Mouse (Mus musculus): ENCODE measurements at regions not wholly inside any gene's neighbourhood (a gene's known extent, or its start where the extent isn't known, plus 50 kb on each side); places are given as distances from the start of the nearest gene placed in this dataset.

DNA sequence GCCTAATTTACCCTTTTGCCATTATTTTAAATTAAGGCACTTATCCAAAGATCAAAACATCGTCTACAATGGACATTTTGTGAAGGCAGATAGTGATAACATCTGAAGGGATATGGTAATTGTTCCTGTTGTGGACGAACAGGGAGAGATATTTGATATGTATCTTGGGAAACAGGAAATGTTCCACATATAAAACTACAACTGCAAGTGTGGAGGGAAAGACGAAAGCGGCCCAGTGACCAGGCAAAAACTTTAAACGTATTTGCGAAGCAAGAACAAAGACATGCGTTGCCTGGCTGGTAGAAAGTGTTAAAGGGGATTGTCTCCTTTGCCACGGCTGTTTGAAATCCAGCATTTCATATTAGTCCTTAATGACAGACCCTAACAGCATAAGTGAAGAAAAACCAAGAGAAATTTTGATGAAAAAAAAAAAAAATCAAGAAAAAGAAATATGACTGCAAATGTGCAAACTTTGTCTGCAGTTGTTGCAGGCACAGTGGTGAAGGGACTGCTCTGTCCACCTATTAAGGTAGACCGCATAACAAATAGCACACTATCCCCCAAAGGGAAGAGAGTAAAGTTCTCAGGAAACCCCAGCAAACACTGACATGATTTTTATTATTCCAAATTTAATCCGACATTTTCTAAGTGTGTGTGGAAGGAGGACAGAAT, 431.2 kb upstream of the Ccnh start:
- Histone ChIP-seq H3K4me3 (no peak overlapping the region), H3K4me1 (no peaks in the 10 kb centered on the region), H3K9me3 (replicated peaks) (no peaks in the 10 kb centered on the region), H3K27ac (no peak overlapping the region), H3K27me3 (ENCODE audit: low read depth, poor library complexity, severe bottlenecking) (no peaks in the 10 kb centered on the region), H3K36me3 (no peaks in the 10 kb centered on the region)
- WGBS: 49% methylated on average over 10 of the region's 10 CpGs
- DNase-seq (ENCODE audit: low spot score): no peak

DNA sequence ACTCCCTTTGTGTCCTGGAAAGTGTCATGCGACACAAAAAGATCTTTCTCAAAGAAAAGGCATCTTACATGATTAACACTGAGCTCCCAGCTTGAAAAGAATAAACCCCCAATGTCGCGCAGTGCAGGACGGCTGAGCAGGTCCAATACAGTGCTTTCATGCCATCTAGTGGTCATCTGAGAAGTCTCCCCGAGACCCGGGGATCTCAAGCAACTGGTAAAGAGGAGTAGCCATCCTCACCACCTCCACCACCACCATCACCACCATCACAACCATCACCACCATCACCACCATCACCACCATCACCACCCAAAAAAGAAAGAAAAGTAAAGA, 430.7 kb upstream of the Ccnh start:
- Histone ChIP-seq H3K4me1 (no peaks in the 10 kb centered on the region), H3K9me3 (replicated peaks) (no peaks in the 10 kb centered on the region), H3K36me3 (no peaks in the 10 kb centered on the region), H3K27ac (no peak overlapping the region), H3K4me3 (no peak overlapping the region), H3K27me3 (ENCODE audit: low read depth, poor library complexity, severe bottlenecking) (no peaks in the 10 kb centered on the region)
- DNase-seq (ENCODE audit: low spot score): peak; percentile 66
- under 1% methylated on average over 6 of the region's 6 CpGs for WGBS

DNA sequence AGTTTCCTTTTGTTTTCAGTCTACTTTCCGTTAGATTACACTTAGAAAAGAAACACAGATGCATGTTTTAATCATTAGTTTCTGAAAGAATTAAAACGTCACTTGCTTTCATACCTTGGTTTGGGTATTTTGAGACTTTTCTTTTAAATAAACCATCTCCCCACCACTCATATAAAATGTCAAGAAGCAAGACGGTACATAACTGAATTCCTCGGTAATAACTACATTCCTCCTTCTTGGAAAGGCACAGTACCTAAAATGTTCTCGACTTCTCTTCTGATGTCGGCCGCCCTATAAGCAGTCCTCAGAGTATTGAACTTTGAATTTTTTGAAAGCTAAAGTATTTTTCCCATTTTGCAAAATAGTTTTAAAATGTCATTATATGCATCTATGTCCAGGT, 430.1 kb upstream of the Ccnh start:
- Histone ChIP-seq H3K9me3 (replicated peaks) (no peaks in the 10 kb centered on the region), H3K4me1 (no peaks in the 10 kb centered on the region), H3K27me3 (ENCODE audit: low read depth, poor library complexity, severe bottlenecking) (no peaks in the 10 kb centered on the region), H3K4me3 (no peak overlapping the region), H3K36me3 (no peaks in the 10 kb centered on the region), H3K27ac (no peak overlapping the region)
- WGBS: 72% methylated on average over 7 of the region's 7 CpGs
- DNase-seq (ENCODE audit: low spot score): no peak

DNA sequence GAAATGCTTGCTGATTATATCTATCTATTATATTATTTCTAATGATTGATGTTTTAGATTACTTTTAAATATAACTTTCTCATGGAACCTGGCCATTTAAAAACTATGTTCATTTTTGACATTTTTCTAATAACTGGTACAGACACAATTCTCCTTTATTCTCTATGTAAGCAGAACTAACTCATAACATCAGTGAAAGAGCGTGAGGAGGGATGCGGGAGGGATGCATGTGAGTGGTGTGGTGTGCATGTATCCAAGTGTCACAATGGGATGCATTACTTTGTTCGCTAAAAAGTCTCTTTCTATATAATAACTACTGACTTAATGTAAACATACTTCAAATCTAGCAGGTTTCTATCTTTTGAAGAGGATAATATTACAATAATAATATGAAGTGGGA, 428.7 kb upstream of the Ccnh start:
- WGBS: 79% methylated on average over 3 of the region's 3 CpGs
- H3K9me3 ChIP-seq (replicated peaks): no peaks in the 10 kb centered on the region
- no peak overlapping the region for H3K4me3 ChIP-seq
- H3K4me1 ChIP-seq: no peaks in the 10 kb centered on the region
- no peaks in the 10 kb centered on the region for H3K27me3 ChIP-seq (ENCODE audit: low read depth, poor library complexity, severe bottlenecking)
- no peaks in the 10 kb centered on the region for H3K36me3 ChIP-seq
- DNase-seq (ENCODE audit: low spot score): no peak
- no peak overlapping the region for H3K27ac ChIP-seq

DNA sequence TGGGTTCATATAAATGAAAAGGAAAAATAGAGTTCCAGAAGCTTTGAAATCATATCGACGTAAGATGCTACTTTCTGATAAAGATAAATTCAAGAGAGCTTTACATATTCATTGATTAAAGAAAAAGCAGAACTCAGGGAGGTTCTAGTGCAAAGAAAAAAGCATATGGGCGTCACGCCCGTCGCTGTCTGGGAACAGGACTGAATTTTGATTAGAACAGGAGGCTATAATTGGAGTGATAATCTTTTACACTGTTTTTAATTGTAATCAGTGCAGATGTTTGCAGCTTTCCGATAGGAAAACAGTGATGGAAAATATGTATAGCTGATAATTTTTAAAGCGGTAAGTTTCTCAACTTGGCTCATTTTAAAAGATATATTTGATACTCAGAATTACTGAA, 428.2 kb upstream of the Ccnh start:
- no peaks in the 10 kb centered on the region for H3K9me3 ChIP-seq (replicated peaks)
- WGBS: 70% methylated on average over 8 of the region's 8 CpGs
- no peak overlapping the region for H3K4me3 ChIP-seq
- no peaks in the 10 kb centered on the region for H3K36me3 ChIP-seq
- H3K27me3 ChIP-seq (ENCODE audit: low read depth, poor library complexity, severe bottlenecking): no peaks in the 10 kb centered on the region
- DNase-seq (ENCODE audit: low spot score): no peak
- no peaks in the 10 kb centered on the region for H3K4me1 ChIP-seq
- no peak overlapping the region for H3K27ac ChIP-seq

DNA sequence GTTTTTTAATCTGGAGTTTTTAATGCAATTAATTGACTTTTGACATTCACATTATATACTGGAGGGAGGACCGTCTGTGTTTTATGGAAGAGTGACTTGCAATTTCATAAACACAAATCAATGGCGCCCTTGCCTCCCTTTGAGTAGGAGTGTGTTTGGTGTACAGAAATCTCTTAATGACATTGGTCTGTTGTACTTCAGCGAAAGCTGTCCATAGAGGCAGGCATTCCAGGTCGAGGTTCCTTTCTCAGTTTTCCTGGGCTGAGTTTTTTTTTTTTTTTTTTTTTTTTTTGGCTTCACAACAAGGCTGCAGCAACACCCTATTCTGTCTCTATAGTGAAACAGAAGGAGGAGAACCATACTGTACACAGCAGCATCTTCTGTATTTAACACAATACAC, 427.4 kb upstream of the Ccnh start:
- no peak overlapping the region for H3K4me3 ChIP-seq
- no peaks in the 10 kb centered on the region for H3K27me3 ChIP-seq (ENCODE audit: low read depth, poor library complexity, severe bottlenecking)
- WGBS: 65% methylated on average over 4 of the region's 4 CpGs
- no peak overlapping the region for H3K27ac ChIP-seq
- H3K9me3 ChIP-seq (replicated peaks): no peaks in the 10 kb centered on the region
- no peaks in the 10 kb centered on the region for H3K36me3 ChIP-seq
- no peaks in the 10 kb centered on the region for H3K4me1 ChIP-seq
- no peak for DNase-seq (ENCODE audit: low spot score)

DNA sequence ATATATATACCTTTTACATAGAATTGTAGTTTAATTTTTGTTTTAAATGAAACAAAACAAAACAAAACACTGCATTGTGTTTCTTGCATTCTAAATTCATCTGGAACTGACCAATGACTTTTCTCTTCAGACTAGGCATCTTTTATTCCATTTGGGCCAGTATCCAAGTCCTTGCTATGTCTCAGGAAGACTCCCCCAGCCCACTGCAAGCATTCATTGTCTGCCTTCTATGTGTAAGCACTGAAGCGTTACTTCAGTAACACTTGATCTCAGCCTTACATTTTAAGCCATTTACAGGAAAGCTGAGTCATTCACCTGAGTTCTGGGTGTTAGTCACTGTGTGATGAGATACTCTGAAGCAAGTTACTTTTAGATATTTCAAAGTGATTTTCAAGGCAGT, 425.3 kb upstream of the Ccnh start:
- no peaks in the 10 kb centered on the region for H3K36me3 ChIP-seq
- 93% methylated on average over 1 of the region's 1 CpGs for WGBS
- no peaks in the 10 kb centered on the region for H3K4me1 ChIP-seq
- H3K27ac ChIP-seq: no peak overlapping the region
- DNase-seq (ENCODE audit: low spot score): no peak
- no peak overlapping the region for H3K4me3 ChIP-seq
- H3K9me3 ChIP-seq (replicated peaks): no peaks in the 10 kb centered on the region
- no peaks in the 10 kb centered on the region for H3K27me3 ChIP-seq (ENCODE audit: low read depth, poor library complexity, severe bottlenecking)

DNA sequence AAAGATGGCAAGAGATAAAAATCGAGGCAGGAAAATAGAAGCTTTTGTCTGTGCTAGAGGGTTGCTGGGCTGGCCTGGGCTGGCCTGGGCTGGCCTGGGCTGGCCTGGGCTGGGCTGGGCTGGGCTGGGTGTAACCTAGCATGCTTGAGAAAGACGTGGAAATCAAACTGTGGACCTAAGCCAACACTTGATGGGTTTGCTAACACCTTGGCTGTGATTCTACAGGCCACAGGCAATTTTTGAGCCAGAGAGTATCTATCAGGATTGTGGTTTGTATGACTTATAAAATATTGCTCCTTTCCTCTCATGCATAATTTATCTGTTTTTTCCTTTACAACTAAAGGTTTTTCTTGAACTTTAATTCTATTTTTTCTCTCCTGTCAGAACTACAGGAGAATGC, 417.3 kb upstream of the Ccnh start:
- no peak for DNase-seq (ENCODE audit: low spot score)
- H3K27ac ChIP-seq: no peak overlapping the region
- no peak overlapping the region for H3K4me3 ChIP-seq
- H3K4me1 ChIP-seq: peaks cover 4% of the 10 kb centered on the region; the same call in 1 of the 2 replicates
- H3K27me3 ChIP-seq (ENCODE audit: low read depth, poor library complexity, severe bottlenecking): no peaks in the 10 kb centered on the region
- H3K9me3 ChIP-seq (replicated peaks): no peaks in the 10 kb centered on the region
- H3K36me3 ChIP-seq: no peaks in the 10 kb centered on the region
- 48% methylated on average over 2 of the region's 2 CpGs for WGBS

DNA sequence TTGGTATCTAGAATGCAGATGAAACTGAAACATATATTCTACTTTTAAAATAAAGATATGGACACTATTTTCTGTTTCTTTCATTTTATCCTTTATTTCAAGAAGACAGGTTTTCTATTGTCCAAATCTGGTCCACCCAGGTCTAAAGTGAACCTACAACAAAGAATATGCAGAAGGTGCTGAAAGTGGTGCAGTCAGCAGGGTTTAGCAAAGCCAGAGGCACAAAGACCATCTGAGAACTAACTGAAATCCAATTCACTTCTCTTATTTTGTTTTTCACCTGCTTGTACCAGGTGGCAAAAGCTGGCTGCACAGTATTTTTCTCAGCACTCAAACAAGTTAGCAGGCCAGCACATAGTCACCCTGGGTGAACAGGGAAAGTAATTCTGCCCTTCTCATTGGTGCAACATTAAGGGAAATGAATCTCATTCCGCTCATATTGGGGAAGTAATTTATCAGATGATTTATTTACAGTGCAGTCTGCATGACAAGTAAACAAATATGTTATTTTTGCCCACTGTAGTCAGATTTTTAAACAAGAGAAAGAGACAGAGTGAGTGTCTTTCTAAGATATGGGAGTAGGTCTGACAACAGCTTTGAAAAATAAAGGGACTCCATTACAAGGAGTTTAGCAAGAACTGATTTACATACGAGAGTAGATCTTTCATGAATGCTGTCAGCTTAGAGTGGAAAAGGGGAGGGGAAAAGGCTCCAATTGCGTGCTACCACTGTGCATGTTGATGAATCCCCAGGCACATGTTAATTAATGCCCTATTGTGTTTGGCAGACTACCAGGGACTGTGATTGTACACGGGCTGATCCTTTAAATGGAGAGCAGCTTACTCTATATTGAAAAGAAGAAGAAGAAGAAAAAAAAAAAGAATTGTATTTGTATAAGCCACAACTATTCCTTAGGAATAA, 405.9 kb upstream of the Ccnh start:
- H3K36me3 ChIP-seq: no peaks in the 10 kb centered on the region
- H3K27ac ChIP-seq: no peak overlapping the region
- 35% methylated on average over 4 of the region's 4 CpGs for WGBS
- H3K27me3 ChIP-seq (ENCODE audit: low read depth, poor library complexity, severe bottlenecking): no peaks in the 10 kb centered on the region
- no peak overlapping the region for H3K4me3 ChIP-seq
- H3K4me1 ChIP-seq: no peaks in the 10 kb centered on the region
- H3K9me3 ChIP-seq (replicated peaks): no peaks in the 10 kb centered on the region
- DNase-seq (ENCODE audit: low spot score): no peak

DNA sequence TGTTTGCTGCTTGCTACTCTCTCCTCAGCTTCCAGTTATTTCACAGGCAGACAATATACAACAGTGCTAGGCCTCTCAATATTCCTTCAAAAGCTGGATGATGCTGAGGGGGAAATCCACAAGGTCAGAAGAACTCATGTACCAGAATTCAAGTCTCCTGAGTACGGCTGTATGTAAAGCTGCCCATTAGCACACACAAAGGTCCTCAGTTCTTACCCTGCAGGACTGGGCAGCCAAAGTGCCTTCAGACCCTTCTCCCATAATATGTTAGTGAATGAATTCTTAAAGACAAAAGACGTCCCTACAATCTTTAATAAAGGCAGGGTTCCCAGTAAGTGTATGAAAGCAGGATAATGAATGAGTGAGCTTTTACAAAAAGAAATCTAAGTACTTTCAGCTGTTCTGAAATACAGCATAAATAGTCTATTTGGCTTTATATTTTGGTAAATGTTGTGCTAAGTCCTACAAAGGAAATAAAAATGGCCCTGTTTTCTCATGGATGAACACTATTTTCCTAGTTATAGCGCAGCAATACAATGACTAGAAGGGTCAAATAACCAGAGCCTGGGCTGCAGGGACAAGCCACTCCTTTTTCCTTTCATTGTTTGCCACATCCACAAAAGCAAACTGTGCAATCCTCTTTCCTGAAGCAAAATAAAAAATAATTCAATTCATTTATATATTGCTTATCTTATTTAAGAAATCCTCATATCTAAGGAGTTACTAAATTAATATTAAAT, 384.8 kb upstream of the Ccnh start:
- 84% methylated on average over 3 of the region's 3 CpGs for WGBS
- Histone ChIP-seq H3K4me3 (no peak overlapping the region), H3K27me3 (ENCODE audit: low read depth, poor library complexity, severe bottlenecking) (no peaks in the 10 kb centered on the region), H3K27ac (no peak overlapping the region), H3K36me3 (no peaks in the 10 kb centered on the region), H3K9me3 (replicated peaks) (no peaks in the 10 kb centered on the region), H3K4me1 (no peaks in the 10 kb centered on the region)
- no peak for DNase-seq (ENCODE audit: low spot score)

DNA sequence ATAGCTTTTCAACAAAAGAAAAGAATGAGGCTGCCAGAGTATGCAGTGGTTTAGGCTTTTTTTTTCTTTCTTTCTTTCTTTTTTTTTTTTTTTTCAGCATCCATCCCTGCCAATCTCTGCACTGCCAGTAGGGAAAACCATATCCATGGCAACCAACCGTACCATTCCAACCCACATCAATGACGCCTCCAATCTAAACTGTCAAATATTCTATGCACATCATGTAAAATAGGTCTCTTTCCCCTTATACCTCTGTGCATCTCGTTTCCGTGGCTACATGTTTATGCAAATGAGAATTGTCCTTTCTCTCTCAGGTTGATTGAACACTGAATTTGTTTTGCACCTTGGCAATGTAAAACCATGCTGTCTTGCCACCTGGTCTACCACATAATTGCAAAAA, 384.0 kb upstream of the Ccnh start:
- H3K4me1 ChIP-seq: no peaks in the 10 kb centered on the region
- no peaks in the 10 kb centered on the region for H3K36me3 ChIP-seq
- DNase-seq (ENCODE audit: low spot score): no peak
- H3K4me3 ChIP-seq: no peak overlapping the region
- H3K27me3 ChIP-seq (ENCODE audit: low read depth, poor library complexity, severe bottlenecking): no peaks in the 10 kb centered on the region
- H3K9me3 ChIP-seq (replicated peaks): no peaks in the 10 kb centered on the region
- WGBS: 88% methylated on average over 4 of the region's 4 CpGs
- H3K27ac ChIP-seq: no peak overlapping the region

DNA sequence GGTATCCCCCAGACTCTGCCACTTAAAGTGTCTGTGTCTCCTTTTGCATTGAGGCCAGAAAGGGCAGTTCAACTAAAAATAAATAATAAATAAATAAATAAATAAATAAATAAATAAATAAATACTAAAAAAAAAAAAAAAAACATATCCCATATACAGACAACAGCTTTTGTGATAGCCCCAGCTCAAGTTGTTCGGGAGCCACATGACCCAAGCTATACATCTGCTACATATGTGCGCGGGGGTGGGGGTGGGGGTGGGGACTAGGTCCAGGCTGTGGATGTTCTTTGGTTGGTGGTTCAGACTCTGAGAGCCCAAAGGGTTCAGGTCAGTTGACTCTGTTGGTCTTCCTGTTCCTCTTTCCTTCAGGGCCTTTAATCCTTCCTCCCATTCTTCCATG, 379.6 kb upstream of the Ccnh start:
- Histone ChIP-seq H3K4me3 (no peak overlapping the region), H3K27ac (no peak overlapping the region), H3K36me3 (no peaks in the 10 kb centered on the region), H3K9me3 (replicated peaks) (no peaks in the 10 kb centered on the region), H3K27me3 (ENCODE audit: low read depth, poor library complexity, severe bottlenecking) (no peaks in the 10 kb centered on the region), H3K4me1 (no peaks in the 10 kb centered on the region)
- no peak for DNase-seq (ENCODE audit: low spot score)
- 98% methylated on average over 3 of the region's 3 CpGs for WGBS

Measured in limb, embryonic 10.5 days (tissue).